Mouse (Mus musculus) forebrain, embryonic 15.5 days (tissue): Measurements from ENCODE around the gene Tmem238. TPM values are rescaled to one million over a fixed set of nuclear protein-coding genes. Genes with fewer than 3 reads are reported as not detected.

Source experiments
- ATAC-seq: fragments of 200-750 bp; cut with Nextera tagmentation; replicated peaks from 2 replicates; pipeline ENCODE4 v1.8.0; 2017; ENCODE audit warnings: mild to moderate bottlenecking, moderate TSS enrichment, moderate library complexity
- H3K27ac ChIP-seq: fragments of 300-500 bp; sonication (generic); replicated peaks from 2 replicates; pipeline ENCODE4 v1.5.1; 2015; ENCODE audit warnings: mild to moderate bottlenecking, inconsistent platforms
- H3K27me3 ChIP-seq: fragments of 300-500 bp; sonication (generic); 2 replicates; pipeline ENCODE4 v1.6.1; 2015; ENCODE audit warnings: inconsistent platforms
- H3K36me3 ChIP-seq: fragments of 300-500 bp; sonication (generic); 2 replicates; pipeline ENCODE4 v1.6.1; 2015; ENCODE audit warnings: mild to moderate bottlenecking, inconsistent platforms
- H3K4me1 ChIP-seq: fragments of 300-500 bp; sonication (generic); 2 replicates; pipeline ENCODE4 v1.6.1; 2015; ENCODE audit warnings: inconsistent platforms
- H3K4me2 ChIP-seq: fragments of 300-500 bp; sonication (generic); replicated peaks from 2 replicates; pipeline ENCODE4 v1.6.1; 2015; ENCODE audit warnings: mild to moderate bottlenecking, inconsistent platforms
- H3K4me3 ChIP-seq: fragments of 300-500 bp; sonication (generic); 2 replicates; pipeline ENCODE4 v1.5.1; 2015; ENCODE audit warnings: mild to moderate bottlenecking, inconsistent platforms
- H3K9ac ChIP-seq: fragments of 300-500 bp; sonication (generic); replicated peaks from 2 replicates; pipeline ENCODE4 v1.6.1; 2015; ENCODE audit warnings: mild to moderate bottlenecking, inconsistent platforms
- H3K9me3 ChIP-seq: fragments of 300-500 bp; sonication (generic); 2 replicates; pipeline ENCODE4 v1.6.1; 2016; ENCODE audit warnings: inconsistent platforms
- WGBS: fragments of 180-500 bp; shearing (Covaris S2); methylation state at CpG from one replicate; pipeline ENCODE4 v1.1.7; 2015; ENCODE audit warnings: mixed read lengths; 5-methylcytosine and 5-hydroxymethylcytosine counted together
- polyA plus RNA-seq: library from polyadenylated mRNA; unstranded; fragments of >200 nt; fragmentation: Nextera tagmentation; extraction: Ambion mirVana; gene quantifications from 2 replicates; pipeline ENCODE4 v1.2.1, GENCODE M21; 2015

Tmem238 gene
- polyA plus RNA-seq, 1 experiment from 2014 or later, result 3.5 TPM

DNA sequence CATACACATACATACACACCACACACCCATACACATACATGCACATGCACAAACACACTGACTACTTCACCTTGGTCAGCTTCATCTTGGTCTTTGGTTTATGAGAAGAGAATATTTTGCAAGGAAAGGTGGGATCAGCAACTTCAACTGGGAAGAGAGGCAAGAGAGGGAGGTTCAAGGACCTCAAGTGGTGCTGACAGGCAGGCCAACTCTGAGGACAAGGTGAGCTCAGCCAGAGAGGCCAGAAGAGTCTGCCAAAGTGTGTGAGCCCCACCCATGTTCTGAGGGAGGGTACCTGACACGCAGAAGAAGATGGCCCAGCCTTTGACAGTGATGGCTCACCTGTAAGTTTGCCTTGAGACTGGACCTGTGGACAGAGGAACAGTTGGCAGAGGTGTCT is 29.8 kb downstream of the Tmem238 start:
- H3K4me3 ChIP-seq, result no peak overlapping the region
- H3K9ac ChIP-seq, result no peak overlapping the region
- no peak overlapping the region for H3K4me2 ChIP-seq
- no peaks in the 10 kb centered on the region for H3K36me3 ChIP-seq
- H3K27me3 ChIP-seq, result no peaks in the 10 kb centered on the region
- H3K4me1 ChIP-seq, result peaks cover 2% of the 10 kb centered on the region; the same call in 1 of the 2 replicates
- 40% methylated on average over 1 of the region's 1 CpGs for WGBS
- no peak overlapping the region for H3K27ac ChIP-seq
- no peaks in the 10 kb centered on the region for H3K9me3 ChIP-seq
- no peak for ATAC-seq

DNA sequence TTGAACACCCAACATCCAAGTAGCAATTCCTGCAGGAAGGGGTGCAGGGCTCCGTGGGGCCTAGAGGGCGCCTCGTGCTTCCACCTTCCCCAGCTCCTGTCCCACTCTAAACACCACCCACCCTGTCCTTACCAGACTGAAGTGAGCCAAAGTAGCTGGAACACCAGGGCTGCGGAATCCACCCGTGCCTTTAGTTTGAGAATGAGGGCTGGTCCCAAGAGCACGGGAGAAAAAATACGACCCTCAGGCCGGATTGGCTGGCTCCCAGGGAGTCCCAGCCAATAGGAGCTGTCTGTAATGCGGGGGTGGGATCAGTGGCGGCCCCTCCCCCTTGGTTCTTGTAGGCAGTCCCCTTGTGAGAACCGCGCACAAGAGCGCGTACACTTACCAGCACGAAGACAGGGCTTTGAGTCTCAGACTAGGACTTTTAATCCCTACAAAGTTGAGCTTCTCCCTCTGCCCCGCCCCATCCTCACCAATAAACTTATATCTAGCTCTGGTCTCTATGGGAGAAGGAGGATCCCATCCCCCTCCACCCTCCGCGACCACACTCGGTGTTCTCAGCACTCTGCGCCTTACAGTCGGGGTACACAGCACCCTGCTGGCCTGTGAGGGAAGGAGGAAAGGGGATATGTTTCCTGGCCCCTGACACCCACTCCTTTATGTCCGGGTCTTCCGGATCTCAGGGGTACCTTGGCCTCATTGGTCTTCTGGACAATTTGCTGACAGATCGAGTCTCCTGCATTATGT is 36.5 kb downstream of the Tmem238 start, which contains the start of gene Cox6b2:
TSS of gene Cox6b2 (minus strand) at position 274 of the 750 bp plus-strand sequence.
- no peaks in the 10 kb centered on the region for H3K36me3 ChIP-seq
- no peak within 1 kb of the TSS for H3K27ac ChIP-seq
- H3K9me3 ChIP-seq, result no peaks in the 10 kb centered on the region
- H3K4me2 ChIP-seq, result peak within 1 kb of the TSS; percentile 38
- WGBS, result 3% methylated on average over 24 of the region's 24 CpGs
- H3K9ac ChIP-seq, result no peak within 1 kb of the TSS
- peaks cover 19% of the 10 kb centered on the region for H3K4me1 ChIP-seq
- peak; percentile 92 for ATAC-seq
- H3K4me3 ChIP-seq, result peak within 1 kb of the TSS; percentile 27
- H3K27me3 ChIP-seq, result no peaks in the 10 kb centered on the region

DNA sequence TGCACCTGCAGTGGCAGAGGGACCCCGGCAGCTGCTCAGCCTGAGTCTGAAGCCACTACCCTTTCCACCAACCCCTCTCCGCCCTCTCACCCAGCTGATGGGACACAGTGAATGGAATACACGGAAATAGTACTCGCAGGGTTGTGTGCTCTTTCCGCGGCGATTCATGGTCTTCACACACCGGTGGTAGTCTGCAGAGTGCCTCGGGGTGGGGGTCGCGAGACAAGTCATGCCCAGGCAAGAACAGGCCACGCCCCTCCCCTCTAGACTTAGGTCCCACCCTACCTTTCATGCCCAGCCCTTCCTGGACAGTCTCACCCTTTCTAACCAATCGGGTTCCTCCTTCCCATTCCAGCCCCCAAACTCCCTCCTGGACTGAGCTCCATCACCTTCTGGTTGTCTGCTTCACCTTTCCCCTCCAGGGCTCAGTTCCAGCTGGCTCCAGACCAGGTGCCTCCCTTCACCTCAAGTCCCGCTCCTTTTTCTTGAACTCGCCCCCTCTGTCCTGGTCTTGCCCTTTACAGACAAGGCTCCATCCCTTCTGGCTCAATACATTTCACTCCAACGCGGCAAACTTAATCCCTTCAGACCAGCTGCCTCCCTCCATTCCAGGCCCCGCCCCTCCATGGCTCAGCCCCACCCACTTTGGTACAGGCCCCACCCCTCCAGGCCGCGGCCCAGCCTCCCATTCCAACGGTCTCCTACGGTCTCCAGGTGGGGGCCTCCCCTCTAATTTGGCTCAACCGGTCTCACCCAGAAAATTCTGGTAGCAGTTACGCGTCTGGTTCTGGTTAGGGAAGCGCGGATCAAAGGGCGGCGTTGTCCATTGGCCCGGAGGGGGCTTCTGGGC is 37.3 kb downstream of the Tmem238 start:
- Histone ChIP-seq H3K9ac (no peak overlapping the region), H3K4me2 (peak overlapping the region; percentile 38), H3K9me3 (no peaks in the 10 kb centered on the region), H3K4me1 (peaks cover 19% of the 10 kb centered on the region), H3K27ac (no peak overlapping the region), H3K27me3 (no peaks in the 10 kb centered on the region), H3K4me3 (peak overlapping the region; percentile 27), H3K36me3 (no peaks in the 10 kb centered on the region)
- peak; percentile 55 for ATAC-seq
- under 1% methylated on average over 29 of the region's 30 CpGs for WGBS

DNA sequence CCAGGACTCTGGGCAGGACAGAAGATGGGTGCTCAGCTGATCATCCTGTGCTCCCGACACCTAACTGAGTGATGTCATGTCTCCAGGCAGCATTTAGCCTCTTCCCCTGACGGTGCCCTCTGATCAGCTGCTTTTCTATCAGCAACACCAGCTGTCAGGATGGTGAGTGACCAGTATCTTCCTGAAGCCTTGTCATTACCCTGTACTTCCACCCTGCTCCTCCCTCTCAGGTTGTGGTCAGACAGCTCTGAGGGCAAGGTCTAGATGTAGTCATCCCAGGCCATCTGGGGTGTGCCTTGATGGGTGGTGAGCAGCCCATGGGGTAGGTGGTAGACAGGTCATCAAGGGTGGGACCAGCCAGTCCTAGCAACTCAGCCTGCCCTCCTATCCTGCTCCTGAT is 40.3 kb downstream of the Tmem238 start:
- WGBS, result 88% methylated on average over 2 of the region's 2 CpGs
- ATAC-seq, result no peak
- Histone ChIP-seq H3K9ac (no peak overlapping the region), H3K27ac (no peak overlapping the region), H3K4me2 (no peak overlapping the region), H3K36me3 (peaks cover 12% of the 10 kb centered on the region), H3K27me3 (no peaks in the 10 kb centered on the region), H3K4me3 (no peak overlapping the region), H3K4me1 (peaks cover 19% of the 10 kb centered on the region), H3K9me3 (no peaks in the 10 kb centered on the region)

DNA sequence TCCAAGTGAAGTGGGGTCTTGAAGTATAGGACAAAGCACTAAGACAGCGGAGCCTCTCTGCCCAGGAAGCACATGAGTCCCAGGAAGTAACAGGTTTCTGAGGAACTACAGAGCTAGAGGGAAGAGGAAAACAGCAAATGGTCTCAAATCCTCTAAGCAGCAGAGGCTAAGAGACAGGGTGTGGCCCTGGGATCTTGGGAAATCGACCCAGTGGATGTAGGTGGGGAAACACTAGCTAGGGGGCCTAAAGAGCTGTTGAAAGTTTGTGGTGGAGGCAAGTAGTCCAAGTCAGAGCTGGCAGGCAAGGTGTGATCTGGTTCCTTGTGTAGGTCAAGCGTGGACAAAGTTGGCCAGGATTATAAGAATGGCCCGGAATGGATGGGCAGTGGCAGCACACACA is 41.1 kb downstream of the Tmem238 start:
- H3K27me3 ChIP-seq, result no peaks in the 10 kb centered on the region
- H3K9me3 ChIP-seq, result no peaks in the 10 kb centered on the region
- H3K9ac ChIP-seq, result no peak overlapping the region
- no peak overlapping the region for H3K4me2 ChIP-seq
- no peak overlapping the region for H3K27ac ChIP-seq
- 90% methylated on average over 4 of the region's 4 CpGs for WGBS
- no peak for ATAC-seq
- H3K36me3 ChIP-seq, result peaks cover 12% of the 10 kb centered on the region
- no peak overlapping the region for H3K4me3 ChIP-seq
- H3K4me1 ChIP-seq, result peaks cover 19% of the 10 kb centered on the region

DNA sequence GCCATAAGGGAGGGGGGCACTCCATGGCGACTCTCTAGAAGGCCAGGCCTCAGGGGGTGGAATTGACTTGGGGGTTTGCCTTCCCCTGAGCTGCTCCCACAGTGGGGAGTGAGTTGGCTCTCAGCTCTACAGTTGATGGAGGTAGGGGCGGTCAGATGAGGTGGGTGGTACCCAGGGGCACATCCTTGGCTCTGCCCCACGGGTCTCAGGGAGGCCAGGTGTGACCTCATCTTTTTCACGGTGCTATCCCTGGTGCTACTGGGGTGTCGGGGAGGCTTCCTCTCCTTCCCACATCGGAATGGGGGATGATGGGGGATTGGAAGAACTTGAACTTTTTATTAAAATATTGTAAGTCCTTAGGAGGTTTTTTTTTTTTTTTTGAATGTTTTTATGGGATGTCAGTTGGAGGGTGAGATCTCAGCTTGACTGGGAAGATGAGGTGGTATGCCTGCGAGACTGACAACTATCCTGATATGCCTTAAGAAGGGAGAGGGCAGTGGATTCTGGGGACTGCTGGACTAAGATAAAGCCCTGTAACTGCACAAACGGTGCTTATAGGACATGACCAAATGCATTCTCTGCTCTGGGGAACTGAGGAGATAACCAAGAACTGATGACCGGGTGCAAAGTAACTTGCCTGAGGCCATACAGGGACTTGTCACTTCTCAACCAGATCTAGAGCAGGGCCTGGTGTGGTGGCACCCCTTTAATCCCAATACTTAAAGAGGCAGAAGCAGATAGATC is 42.1 kb downstream of the Tmem238 start:
- Histone ChIP-seq H3K36me3 (peaks cover 12% of the 10 kb centered on the region), H3K9ac (no peak overlapping the region), H3K4me1 (peaks cover 17% of the 10 kb centered on the region), H3K9me3 (no peaks in the 10 kb centered on the region), H3K27me3 (no peaks in the 10 kb centered on the region), H3K4me3 (no peak overlapping the region), H3K4me2 (no peak overlapping the region), H3K27ac (no peak overlapping the region)
- ATAC-seq, result no peak
- WGBS, result 82% methylated on average over 9 of the region's 9 CpGs

DNA sequence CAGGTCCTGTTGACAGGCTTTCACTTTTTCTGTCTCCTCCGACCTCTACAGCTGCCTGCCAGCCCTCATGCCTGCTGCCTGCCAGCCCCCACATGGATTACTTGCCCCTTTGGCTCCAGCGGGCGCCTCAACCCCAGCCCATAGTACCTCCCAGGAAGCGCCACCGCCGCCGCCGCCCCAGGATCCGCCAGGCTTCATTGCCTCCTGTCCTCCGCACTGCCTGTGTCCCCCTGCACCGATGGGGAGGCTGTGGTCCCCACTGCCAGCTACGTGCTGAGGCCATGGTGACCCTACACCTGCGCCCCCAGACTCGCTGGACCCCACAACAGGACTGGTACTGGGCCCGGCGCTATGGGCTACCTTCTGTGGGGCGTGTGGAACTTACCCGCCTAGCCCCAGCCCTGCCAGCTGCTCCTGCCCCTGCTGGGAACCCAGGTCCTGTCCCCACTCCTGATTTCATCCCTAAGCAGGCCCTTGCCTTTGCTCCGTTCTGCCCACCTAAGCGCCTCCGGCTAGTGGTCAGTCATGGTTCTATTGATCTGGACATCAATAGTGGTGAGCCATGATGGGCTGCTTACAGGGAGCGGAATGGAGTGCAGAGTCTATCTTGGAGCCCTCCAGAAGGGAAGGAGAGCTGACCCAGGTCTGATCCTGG is 43.0 kb downstream of the Tmem238 start:
- H3K27me3 ChIP-seq, result no peaks in the 10 kb centered on the region
- no peak overlapping the region for H3K4me2 ChIP-seq
- H3K4me3 ChIP-seq, result no peak overlapping the region
- ATAC-seq, result no peak
- no peak overlapping the region for H3K27ac ChIP-seq
- peaks cover 18% of the 10 kb centered on the region for H3K4me1 ChIP-seq
- no peaks in the 10 kb centered on the region for H3K9me3 ChIP-seq
- H3K36me3 ChIP-seq, result peaks cover 12% of the 10 kb centered on the region
- 83% methylated on average over 22 of the region's 22 CpGs for WGBS
- no peak overlapping the region for H3K9ac ChIP-seq

DNA sequence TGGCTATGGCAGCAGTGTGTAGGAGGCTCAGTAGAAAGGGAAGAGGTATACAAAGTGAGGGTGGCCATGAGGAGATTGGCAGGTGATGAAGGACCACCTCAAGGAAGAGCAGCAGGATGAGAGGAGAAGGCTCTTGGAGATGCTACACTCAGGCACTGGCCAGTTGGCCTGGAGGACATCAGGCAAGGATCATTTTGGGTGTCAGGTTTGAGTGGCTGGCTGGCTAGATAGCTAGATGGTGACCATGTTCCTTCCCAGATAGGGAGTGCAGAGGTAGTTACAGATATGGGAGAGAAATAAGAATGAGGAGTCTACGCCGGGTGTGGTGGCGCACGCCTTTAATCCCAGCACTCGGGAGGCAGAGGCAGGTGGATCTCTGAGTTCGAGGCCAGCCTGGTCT is 44.6 kb downstream of the Tmem238 start:
- no peak overlapping the region for H3K9ac ChIP-seq
- no peak overlapping the region for H3K27ac ChIP-seq
- WGBS, result 93% methylated on average over 6 of the region's 6 CpGs
- peaks cover 12% of the 10 kb centered on the region for H3K36me3 ChIP-seq
- ATAC-seq, result no peak
- no peak overlapping the region for H3K4me3 ChIP-seq
- no peak overlapping the region for H3K4me2 ChIP-seq
- no peaks in the 10 kb centered on the region for H3K27me3 ChIP-seq
- H3K4me1 ChIP-seq, result peaks cover 25% of the 10 kb centered on the region
- no peaks in the 10 kb centered on the region for H3K9me3 ChIP-seq

DNA sequence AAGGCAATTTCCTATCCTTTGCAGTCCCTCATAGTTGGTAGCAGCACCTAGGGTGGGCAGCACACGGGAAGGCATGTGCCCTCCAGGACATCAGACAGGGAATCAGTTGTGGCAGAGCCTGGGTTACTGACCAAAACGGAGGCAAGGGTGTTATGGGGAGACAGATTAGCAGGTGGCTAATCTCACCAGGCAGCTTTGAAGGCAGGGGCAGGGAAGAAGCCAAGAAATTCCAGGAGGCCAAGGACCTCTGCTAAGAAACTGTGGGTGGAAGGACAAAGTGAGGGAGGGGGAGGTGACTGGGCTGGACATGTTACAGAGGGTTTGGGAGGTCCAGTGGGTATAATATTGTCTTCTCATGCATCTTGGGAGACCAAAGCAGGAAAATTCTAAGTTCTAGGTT is 46.1 kb downstream of the Tmem238 start:
- Histone ChIP-seq H3K4me1 (peaks cover 34% of the 10 kb centered on the region), H3K27me3 (no peaks in the 10 kb centered on the region), H3K27ac (no peak overlapping the region), H3K9me3 (no peaks in the 10 kb centered on the region), H3K9ac (no peak overlapping the region), H3K4me3 (no peak overlapping the region), H3K36me3 (peaks cover 12% of the 10 kb centered on the region), H3K4me2 (no peak overlapping the region)
- 66% methylated on average over 2 of the region's 2 CpGs for WGBS
- ATAC-seq, result no peak

DNA sequence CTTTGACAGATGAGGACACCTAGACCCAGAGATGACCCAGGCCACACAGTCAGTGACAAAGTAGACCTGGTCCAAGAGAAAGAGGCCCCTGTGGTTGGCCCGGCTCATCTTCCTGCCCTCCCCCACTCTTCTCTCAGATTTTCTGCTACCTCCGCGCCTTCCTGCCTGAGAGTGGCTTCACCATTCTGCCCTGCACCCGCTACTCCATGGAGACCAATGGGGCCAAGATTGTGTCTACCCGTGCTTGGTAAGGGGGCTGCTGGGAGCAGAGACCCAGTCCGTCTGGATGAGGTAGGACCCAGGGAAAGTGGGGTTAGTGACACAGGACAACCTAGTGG is 47.0 kb downstream of the Tmem238 start:
- Histone ChIP-seq H3K4me1 (peaks cover 36% of the 10 kb centered on the region), H3K27ac (no peak overlapping the region)

DNA sequence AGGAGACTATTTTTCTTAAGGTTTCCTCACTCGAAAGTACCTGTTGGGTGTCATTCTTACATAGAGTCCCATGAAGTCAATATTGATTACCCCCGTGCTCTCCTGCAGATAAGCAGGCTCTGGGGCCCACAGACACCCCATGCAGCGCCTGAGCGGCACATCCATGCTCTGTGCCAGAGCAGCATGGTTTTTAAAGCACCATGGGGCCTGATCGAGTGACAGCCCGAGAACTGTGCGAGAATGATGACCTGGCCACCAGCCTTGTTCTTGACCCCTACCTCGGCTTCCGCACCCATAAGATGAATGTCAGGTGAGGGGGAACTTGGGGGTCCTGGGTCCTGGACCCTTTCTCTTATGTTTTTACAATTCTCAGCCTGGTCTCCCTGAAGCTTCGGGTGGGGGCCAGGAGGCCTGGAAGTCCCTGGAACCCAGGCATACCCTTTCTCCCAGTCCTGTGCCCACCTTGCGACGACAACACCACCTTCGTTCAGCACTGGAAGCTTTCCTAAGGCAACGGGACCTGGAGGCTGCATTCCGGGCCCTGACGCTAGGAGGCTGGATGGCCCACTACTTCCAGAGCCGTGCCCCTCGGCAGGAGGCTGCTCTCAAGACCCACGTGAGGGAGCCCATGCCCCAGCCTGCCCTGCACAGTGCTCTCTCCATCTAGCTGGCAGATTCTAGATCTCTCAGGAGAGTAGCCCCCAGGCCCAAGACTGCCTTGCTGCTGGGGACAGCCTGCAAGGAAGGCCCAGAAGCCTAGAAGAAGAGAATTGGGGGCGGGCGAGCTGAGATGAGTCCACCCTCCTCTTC is 47.6 kb downstream of the Tmem238 start:
- Histone ChIP-seq H3K9ac (peak overlapping the region; percentile 89; the same call in 1 of the 2 replicates), H3K9me3 (no peaks in the 10 kb centered on the region), H3K4me1 (peaks cover 36% of the 10 kb centered on the region), H3K27me3 (no peaks in the 10 kb centered on the region), H3K4me3 (peak overlapping the region; percentile 74), H3K27ac (peak overlapping the region; percentile 94), H3K4me2 (peak overlapping the region; percentile 82), H3K36me3 (peaks cover 9% of the 10 kb centered on the region)
- no peak for ATAC-seq
- WGBS, result 76% methylated on average over 21 of the region's 21 CpGs

More for the DNA sequence above, 47.0 kb downstream of the Tmem238 start:
- Histone ChIP-seq H3K36me3 (peaks cover 12% of the 10 kb centered on the region), H3K4me3 (no peak overlapping the region), H3K4me2 (no peak overlapping the region), H3K9me3 (no peaks in the 10 kb centered on the region), H3K27me3 (no peaks in the 10 kb centered on the region), H3K9ac (no peak overlapping the region)
- 83% methylated on average over 6 of the region's 6 CpGs for WGBS
- no peak for ATAC-seq
